Mouse (Mus musculus) MEL-GATA-1-ER (cell line): ENCODE measurements around the gene Lamc1.
"Not testable (repeated sequence)": the region's sequence is repeated elsewhere in the genome, so short reads cannot be mapped to it uniquely, and the experiment has no call there.

Experiments used
- DNase-seq: peaks from one replicate; pipeline ENCODE4 v3.0.0-alpha.2; 2012; ENCODE audit warnings: low read depth; ENCODE audit errors: extremely low read depth

The Lamc1 gene

GRCm38 (mm10) chr1:153332444-153333295 is at the start of gene Lamc1:
Gene Lamc1 (minus strand): TSS chr1:153332786.
- DNase-seq, result peak; percentile 75

DNA sequence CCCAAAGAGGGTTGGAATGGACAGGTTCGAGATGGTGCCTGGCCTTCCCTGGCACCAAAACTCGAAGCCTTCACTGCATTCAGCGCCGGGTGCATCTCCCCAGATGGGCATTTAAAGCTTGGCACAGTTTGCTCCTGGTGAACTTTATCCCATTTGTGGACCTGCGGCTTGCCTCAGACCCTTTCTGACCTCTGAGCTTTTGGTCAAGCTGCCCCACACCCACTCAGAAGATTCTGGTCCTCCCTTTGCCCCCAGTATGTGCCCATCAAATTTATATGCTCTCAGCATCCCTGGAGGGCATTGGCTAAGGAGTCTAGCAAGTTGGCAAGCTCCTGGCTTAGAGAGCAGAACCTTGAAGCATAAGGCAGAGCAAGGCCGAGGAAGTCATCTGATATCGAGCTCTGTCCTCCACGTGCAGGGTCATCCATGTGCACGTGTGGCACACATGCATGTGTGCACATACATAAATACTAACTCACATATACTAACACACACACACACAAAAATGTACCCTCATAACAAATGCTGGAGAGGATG is 48.2 kb upstream of the Lamc1 start:
- DNase-seq, result no peak

GRCm38 (mm10) chr1:153379832-153380231 is 47.2 kb upstream of the Lamc1 start:
- no peak for DNase-seq

- no peak for DNase-seq
Observed at GRCm38 (mm10) chr1:153378587-153378986, 46.0 kb upstream of the Lamc1 start.

DNA sequence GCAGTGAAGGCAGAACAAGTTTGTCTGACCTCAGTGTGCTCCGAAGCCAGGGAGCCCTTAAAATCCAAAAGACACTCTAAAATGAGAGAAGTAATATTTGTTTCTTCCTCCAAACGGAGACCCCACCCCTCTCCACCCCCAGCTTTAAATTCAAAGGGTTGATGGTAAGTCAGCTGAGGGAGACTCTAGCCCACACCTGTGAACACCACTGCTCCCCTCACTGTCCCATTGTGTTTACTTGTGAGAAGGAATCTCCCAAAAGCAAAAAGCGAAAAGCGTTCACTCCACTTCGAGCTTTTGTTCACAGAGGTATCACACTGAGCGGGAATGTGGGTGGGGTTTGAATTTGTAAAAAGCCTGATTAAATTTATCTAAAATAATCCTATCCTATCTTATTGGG is 43.9 kb upstream of the Lamc1 start:
- DNase-seq, result no peak

DNA sequence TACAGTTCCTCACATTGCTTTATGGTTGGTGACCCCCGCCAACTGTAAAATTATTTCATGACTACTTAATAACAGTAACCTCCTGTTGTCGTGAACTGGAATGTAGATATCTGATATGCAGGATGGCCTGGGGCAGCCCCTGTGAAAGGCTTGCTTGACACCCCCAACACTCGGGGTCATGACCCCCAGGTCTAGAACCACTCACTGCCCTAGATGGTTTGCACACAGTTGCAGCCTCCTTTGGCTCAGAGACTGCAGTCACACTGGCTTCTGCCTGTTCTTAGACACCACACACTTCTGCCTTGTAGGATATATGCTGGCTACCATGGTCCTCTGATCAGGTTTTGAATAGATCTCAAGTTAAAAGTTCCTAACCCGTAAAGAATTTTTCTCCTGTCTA is 41.5 kb upstream of the Lamc1 start:
- no peak for DNase-seq

- no peak for DNase-seq
Observed at GRCm38 (mm10) chr1:153371846-153372245, 39.3 kb upstream of the Lamc1 start.

GRCm38 (mm10) chr1:153369011-153369410 is 36.4 kb upstream of the Lamc1 start:
- no peak for DNase-seq

DNA sequence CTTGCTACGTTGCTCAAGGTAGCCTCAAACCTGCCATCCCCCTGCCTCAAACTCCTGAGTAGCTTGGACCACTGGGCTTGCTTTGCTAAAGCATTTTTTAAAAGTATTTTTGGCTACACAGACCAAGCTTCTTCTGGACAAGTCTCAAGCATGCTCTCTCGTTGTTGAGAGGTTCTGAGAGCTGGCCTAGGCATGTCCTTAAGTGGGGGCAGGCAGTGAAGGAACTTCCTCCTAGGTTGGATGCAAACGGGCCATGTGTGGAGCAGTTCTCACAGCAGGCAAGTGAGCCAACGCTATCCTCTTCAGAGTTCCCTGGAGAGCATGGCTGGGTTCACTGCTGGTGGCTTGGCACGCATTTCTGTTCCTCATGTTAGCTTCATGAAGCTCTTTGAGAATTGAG is 34.5 kb upstream of the Lamc1 start:
- no peak for DNase-seq

- no peak for DNase-seq
Observed at GRCm38 (mm10) chr1:153361926-153362325, 29.3 kb upstream of the Lamc1 start.

DNA sequence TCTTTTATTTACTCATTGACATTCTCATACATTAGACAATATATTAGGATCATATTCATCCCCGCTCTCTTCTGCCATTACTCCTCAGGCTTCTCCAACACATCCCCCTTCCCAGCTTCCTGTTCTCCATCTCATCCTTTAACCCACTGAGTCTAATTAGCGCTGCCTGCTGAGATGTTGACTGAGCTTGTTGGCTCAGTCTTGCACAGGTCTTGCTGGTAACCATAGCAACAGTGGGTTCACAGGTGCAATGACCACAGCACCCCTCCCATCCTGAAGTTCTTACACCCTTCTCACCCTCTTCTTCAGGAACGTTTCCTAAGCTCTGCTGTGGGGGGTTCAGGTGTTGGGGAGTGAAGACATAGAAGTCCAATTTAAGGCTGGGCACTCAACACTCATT is 28.0 kb upstream of the Lamc1 start:
- no peak for DNase-seq

DNA sequence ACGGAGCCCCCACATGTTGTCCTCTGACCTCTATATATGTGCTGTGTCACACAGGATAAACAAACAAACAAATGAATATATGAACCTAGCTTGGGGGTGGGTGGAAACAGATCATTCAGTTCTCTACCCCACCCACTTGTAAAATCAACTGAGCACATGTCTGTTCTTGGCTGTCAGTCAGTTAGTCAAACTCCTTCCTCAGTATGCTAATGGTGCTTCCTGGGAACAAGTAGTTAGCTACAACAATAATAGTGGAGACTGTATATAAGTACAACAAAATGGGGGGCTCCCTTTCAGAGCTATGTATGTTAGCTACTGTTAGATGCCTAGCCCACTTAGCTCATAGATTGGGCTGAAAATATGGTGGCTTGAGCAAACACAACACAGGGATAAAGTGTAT is 24.6 kb upstream of the Lamc1 start:
- no peak for DNase-seq

DNA sequence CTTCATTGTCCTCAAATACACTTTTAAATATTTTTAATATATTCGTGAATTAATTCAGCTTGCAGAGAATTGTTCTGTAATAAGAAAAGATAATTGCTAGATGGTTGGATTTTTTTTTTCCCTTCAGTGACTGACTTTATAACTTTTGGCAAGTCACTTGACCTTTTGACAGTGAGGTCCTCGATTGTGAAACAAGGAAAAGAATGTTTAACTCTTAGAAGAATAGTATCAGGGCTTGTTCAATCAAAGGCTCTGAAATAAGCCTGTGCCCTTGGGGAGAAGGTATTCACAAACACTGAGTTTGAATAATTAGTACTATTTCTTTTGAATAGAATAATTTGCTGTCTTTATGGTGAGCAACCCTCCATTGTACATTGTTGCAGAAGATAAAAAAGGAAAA is 21.9 kb upstream of the Lamc1 start:
- DNase-seq, result no peak

DNA sequence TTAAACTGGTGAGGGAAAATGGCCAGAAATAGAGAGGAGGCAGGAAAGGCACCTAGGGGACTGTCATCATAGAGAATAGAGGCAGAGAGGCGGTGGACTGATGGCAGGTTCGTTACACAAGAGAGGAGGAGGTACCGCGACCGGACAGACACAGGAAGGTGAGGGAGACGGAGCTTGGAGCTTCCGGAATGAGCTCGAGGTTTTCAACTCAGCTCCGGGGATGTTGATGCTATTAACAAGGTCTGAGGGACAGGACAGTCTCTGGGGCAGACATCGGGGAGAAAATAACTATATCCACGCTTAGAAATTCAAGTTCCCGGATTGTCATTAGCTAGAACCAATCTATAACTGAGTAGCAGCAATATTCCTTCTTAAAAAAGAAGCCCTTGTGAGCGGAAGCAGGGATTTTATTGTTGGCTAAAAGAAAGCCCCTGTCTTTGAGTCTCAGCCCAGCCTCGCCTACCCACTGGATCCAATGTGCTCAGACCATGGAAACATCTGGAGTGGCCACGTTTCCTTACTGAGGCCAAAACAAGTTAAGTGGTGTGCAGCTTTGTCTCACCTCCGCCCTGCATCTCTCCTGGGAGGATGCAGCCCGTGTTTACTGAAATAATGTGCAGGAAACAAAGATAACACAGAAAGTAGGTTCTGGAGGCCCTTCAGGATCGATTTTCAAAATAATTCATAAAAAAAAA is 21.3 kb upstream of the Lamc1 start:
- no peak for DNase-seq

DNA sequence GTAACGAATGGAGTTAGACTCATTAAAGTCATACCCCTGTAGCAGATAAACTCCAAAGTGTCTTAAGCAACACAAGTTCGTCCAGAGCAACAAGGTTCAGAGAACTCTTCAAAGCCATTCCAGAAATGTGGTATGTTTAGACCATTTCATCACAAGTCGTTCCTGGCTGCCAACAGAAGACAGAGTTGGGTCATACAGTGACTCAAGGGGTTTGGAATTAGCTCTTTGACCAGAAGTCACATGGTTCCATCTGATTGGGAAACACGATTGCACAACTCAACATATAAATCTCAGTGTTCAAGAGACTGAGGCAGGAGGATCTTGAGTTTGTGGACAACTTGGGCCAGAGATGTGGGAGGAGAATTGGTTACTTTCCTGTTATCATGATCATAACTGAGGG is 18.4 kb upstream of the Lamc1 start:
- DNase-seq, result no peak

GRCm38 (mm10) chr1:153347726-153348125 is 15.1 kb upstream of the Lamc1 start:
- no peak for DNase-seq

DNA sequence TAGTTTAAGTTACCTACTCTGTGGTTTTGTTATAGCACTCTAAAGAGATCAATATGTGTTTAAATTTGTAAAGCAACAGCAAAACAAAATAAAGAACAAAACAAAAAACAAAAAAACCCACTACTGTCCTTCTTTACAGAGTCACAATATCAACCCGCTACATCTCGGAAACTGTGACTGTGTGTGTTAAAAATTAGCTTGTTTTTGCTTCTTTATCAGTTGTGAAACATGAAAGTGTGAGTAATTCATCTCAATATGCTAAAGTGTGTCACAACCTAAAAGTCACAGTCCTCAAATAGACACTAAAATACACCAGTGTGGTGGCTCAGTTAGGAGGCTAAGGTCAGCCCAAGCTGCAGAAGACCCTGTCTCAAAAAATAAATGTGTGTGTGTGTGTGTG is 14.5 kb upstream of the Lamc1 start:
- no peak for DNase-seq

- DNase-seq, result no peak
Observed at GRCm38 (mm10) chr1:153345699-153346291, 13.2 kb upstream of the Lamc1 start.

- no peak for DNase-seq
Observed at GRCm38 (mm10) chr1:153345002-153345401, 12.4 kb upstream of the Lamc1 start.

- DNase-seq, result not testable (repeated sequence)
Observed at GRCm38 (mm10) chr1:153335451-153335850, 2.9 kb upstream of the Lamc1 start.

GRCm38 (mm10) chr1:153333296-153334121 is 923 bp upstream of the Lamc1 start:
- DNase-seq, result peak; percentile 71
